Mouse (Mus musculus) lung, adult 18-20 months (tissue): ENCODE results near the gene Srpk2.
"Not testable (repeated sequence)": the region's sequence is repeated elsewhere in the genome, so short reads cannot be mapped to it uniquely, and the experiment has no call there.

Experiments
- DNase-seq, 2 experiments: peaks; one replicate each; pipeline ENCODE4 v3.0.0; 2022; ENCODE audit warnings: mixed read lengths in 2 of 2

Srpk2 gene

DNA sequence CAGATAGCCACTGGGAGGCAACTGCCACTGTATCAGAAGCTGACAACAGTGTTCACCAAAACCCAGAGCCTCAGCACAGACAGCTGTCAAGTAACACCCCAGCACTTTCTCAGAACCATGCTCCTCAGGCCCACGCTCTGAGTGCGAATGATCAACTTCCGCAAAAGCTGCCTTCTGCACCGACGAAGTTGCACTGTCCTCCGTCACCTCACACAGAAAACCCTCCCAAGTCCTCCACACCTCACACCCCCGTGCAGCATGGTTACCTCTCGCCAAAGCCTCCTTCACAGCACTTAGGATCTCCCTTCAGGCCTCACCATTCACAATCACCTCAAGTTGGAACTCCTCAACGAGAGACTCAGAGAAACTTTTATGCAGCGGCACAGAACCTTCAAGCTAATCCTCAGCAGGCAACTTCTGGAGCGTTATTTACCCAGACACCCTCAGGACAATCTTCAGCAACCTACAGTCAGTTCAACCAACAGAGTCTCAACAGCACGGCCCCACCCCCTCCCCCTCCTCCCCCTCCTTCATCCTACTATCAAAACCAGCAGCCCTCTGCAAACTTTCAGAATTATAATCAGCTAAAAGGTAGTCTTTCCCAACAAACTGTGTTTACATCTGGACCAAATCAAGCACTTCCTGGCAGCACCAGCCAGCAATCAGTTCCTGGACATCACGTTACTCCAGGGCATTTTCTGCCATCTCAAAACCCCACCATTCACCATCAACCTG lies 182.7 kb downstream of the Srpk2 start:
- DNase-seq = no peak

DNA sequence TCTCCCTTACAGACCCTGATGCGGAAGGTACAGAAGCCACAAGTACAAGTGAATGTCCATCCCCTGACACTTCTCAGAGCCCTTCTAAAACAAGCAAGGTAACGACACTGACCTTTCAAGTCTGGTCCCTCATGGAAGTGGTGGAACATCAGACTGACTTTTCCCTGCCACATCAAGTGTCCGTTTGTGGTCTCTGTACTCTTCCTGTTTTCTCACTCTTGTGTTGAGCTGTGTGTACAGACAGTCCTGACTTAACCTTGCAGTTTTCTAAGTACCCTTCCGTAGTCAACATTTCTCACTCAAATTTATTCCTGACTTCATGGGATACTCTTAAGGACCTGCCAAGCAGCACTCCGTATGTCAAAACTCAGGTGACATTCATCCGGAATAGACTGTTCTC lies 183.7 kb downstream of the Srpk2 start:
- DNase-seq = no peak

DNA sequence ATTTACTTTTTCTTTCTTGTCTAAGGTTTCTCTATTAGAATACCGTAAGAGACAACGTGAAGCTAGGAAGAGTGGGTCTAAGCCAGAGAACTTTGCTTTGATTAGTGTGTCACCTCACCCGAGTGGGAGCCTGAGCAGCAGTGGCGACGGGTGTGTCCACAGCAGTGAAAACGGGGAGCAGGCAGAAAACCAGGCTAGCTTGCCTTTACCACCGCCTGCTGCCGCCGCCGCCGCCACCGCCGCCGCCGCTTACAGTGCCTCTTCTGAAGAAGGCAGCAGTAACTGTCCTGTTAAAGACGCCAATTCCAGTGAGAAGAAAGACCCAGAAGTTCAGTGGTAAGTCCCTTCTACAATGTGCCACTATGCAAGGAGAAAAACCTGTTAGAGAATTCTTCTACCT lies 185.2 kb downstream of the Srpk2 start:
- DNase-seq = no peak

DNA sequence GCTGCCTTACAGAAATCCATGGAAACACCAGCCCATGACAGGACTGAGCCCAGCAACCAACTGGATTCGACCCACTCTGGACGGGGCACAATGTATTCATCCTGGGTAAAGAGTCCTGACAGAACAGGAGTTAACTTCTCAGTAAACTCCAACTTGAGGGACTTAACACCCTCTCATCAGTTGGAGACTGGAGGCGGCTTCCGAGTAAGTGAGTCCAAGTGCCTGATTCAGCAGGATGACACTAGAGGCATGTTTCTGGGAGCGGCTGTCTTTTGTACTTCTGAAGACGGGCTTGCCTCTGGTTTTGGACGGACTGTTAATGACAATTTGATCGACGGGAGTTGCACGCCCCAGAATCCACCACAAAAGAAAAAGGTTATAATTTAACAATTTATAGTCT lies 186.5 kb downstream of the Srpk2 start:
- DNase-seq = no peak

DNA sequence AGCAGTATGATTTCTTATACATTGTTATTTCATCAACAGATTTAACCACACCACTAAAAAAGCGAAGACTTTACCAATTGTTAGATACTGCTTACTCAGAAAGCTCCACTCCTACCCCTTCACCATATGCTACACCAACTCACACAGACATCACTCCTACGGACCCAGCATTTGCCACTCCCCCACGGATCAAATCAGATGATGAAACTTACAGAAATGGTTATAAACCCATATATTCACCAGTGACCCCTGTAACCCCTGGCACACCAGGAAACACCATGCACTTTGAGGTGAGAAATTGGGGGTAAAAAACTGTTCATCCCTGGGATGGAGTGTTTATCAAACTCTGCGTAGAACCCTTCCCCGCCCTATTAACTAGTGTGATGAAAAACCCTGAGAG lies 187.5 kb downstream of the Srpk2 start:
- no peak for DNase-seq

DNA sequence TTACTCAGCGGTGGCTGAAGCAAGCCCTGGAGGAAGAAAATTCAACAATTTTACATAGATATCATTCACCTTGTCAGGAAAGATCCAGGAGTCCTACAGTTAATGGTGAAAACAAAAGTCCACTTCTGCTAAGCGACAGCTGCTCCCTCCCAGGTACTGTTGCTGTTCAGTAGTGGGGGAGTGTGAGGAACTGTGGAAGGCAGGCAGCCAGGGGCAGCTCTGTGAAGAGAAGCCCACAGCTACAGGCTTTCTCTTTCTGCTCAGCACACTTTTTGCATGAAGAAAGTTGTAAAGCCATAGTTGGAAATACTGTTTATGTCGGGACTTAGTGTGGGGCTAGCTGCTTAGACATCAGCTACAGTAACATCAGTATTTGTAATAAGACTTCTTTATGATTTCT lies 188.0 kb downstream of the Srpk2 start:
- DNase-seq = no peak

DNA sequence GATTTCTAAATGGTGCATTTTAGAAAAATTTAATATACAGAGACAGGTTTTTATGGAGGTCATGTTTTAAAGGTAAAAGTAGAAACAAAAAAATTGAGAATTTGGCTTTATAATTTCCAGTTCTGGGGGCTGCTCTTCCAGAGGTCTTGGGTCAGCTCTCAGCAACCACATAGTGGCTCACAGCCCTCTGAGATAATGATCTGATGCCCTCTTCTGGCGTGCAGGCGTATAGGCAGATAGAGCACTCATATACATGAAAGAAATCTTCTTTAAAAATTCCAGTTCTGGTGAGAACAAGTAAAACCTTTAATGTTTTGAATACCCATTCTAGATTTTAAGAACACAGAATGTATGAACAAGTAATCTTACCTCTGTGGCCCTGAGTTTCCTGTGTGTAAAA lies 193.6 kb downstream of the Srpk2 start:
- peak in 1 of 2 experiments; percentile 23 for DNase-seq

DNA sequence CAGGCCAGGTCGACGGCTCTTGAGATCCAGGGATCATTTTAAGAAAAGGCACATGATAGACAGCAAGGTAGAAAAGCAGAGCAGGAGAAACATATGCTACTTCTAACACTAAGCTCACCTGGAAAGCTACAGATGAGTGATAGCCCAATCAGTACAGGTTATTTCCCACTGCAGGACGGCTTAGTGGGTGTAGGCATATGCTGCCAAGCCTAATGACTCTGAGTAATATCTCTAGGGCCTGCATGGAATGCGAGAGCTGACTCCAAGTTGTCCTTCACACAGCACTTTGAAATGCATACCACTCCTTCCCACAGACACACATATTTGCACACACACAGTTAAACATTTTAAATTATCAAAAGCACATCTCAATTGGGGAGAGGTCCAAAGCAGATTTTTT lies 195.2 kb downstream of the Srpk2 start:
- peak in 1 of 2 experiments; percentile 32 for DNase-seq

DNA sequence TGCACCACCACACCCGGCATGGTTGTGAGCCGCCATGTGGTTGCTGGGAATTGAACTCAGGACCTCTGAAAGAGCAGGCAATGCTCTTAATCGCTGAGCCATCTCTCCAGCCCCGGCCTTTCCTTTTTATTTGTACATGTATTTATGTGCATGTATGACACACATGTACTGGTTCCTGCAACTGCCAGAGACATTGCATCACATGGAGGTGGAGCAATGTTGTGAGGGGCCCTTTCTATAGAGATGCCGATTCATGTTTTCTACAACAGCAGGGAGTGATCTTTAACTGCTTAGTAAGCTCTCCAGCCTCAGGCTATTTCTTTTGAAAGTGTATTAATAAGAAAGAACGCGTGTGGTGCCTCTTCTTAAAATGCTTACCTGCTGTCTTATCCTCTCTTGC lies 200.6 kb downstream of the Srpk2 start:
- DNase-seq = no peak

DNA sequence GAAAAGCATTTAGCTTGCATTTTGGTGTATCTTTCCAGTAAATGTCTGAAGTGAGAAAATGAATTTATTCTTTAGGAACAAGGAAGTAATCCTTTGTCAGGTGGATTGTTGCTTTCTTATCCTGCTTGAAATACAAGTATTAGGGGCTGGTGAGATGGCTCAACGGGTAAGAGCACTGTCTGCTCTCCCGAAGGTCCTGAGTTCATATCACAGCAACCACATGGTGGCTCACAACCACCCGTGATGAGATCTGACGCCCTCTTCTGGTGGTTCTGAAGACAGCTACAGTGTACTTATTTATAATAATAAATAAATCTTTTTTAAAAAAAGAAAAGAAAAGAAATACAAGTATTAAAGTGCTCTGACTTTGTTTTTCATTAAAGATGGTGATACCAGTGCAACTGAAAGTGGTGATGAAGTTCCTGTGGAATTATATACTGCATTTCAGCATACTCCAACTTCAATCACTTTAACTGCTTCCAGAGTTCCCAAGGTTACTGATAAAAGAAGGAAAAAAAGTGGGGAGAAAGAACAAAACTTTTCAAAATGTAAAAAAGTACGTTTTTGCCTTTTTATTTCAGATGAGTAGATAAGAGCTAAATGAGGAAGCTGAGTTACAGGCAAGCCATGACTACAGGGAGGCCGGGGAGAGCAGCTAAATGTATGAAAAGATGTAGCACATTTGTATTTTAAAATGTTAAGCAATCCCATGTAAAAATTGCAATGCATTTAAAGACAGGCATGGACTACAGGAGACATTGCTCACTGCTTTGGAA lies 211.1 kb downstream of the Srpk2 start:
- no peak for DNase-seq

DNA sequence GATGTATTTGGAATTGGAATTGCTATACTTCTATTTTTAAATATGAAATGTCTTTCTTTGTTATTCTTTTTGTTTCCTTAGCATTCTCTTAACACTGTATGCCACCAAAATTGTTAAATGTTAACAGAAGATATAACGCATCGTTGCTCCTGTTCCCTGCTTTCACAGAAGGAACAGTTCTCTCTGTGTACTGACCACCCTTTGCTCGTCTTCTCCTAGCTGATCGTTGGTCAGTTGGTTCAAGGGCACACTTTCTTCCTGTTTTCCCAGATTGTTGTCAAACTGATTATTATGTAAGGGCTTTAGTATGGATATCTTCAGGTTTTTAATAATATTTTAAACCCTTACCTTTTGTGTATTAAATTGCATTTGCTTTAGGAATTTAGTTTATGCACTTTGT lies 217.9 kb downstream of the Srpk2 start:
- no peak for DNase-seq

DNA sequence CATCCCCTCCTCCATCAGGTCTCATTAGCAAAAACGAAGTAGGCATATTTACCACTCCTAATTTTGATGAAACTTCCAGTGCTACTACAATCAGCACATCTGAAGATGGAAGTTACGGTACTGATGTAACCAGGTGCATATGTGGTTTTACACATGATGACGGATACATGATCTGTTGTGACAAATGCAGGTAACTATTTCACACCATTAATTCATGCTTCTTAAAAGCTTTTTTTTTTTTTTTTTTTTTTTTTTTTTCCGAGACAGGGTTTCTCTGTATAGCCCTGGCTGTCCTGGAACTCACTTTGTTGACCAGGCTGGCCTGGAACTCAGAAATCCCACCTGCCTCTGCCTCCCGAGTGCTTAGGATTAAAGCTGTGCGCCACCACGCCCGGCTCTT lies 219.7 kb downstream of the Srpk2 start:
- no peak for DNase-seq

DNA sequence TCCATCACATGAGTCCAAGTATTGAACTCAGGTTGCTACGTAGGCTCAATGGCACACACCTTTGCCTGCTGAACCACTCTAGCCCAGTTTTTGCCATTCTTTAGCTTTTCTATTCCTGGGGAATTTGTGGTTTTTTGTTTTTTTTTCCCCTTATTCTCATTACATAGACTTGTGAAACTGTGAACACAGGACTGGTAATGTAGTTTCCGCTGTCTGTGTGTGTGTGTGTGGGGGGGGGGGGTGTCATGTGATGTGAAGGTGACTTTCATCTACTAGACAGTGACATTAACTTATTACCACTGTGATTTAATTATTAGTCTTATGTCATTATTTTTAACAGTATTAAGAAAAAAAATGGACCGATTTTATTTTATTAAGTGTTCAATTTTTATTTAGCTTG lies 220.2 kb downstream of the Srpk2 start:
- no peak for DNase-seq

DNA sequence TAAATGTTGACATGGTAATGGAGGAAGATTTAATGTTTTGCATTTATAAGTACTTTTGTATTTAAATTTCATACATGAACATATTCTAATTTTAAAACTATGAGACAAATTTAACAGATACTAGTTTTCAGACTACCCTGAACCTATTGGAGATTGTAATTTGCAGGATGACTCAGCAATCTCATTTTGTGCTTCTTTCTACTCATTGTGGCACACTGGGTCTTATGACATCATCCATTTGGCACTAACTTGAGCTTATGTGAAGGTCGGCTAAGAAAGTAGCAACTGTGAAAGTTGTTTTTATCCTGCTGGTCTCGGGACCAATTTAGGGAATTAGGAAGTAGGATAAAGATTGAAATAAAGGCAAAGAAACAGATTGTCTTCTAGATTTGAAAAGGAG lies 222.7 kb downstream of the Srpk2 start:
- peak in 1 of 2 experiments; percentile 12 for DNase-seq

DNA sequence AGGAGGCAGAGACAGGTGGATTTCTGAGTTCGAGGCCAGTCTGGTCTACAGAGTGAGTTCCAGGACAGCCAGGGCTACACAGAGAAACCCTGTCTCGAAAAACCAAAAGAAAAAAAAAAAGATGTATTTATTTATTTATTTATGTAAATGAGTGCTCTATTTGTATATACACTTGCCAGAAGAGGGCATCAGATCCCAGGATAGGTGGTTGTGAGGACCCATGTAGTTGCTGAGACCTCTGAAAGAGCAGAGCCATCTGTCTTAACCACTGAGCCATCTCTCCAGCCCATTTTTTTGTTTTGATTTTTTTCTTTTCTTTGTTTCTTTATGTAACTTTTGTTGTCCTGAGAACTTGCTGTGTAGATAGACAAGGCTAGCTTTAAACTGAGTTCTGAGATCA lies 230.9 kb downstream of the Srpk2 start:
- not testable (repeated sequence) for DNase-seq
